In the genomic region with DNA sequence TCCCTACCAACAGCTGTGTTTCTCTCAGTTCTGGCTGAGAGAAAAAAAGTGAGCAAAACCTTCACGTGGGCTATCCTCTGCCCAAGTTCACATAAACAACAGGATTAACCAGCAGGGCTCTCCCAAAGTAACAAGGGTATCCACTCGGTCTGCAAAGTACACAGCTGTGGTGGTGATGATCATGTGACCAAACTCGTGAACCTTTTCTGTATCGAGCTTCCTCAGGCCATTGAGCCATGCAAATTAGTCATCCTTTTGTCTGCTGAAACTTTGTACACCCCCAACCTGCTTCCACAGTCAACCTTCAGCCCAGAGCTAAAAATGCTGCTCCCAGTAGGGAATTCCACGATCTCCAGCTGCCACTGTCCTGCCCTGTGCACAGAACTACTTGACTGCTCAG, we compare ENCODE assay signal across 29 mouse cellular contexts. TPM values are rescaled to one million over a fixed set of nuclear protein-coding genes. Genes with fewer than 3 reads are reported as not detected.
DNase-seq lines count a peak whose midpoint lies in the region; ATAC-seq and TF ChIP-seq lines count a peak whose summit lies in the region.
"Had no signal": no experiment of that assay in that cellular context is flagged by ENCODE, and none has a peak within 500 bp of the region (broad histone marks: within the 10 kb centered on the region; RNA-seq: fewer than 3 reads in every experiment).

No protein-coding gene starts in this region.

- peak; percentile 47 for DNase-seq in Muller cell, postnatal 12 days (ENCODE audit: inconsistent ontology term)
- DNase-seq in forebrain, embryonic 11.5 days (ENCODE audit: low spot score), result no peak
- no peak for DNase-seq in cerebellum, adult 9-11 months
- DNase-seq: adrenal gland, postnatal 10 days; cerebellum, adult 2 months; cerebellum, postnatal 36 days; embryo, embryonic 11 days; kidney, adult 18-20 months; kidney, postnatal 4 days; lung, postnatal 36 days; right cerebral cortex, adult 18-20 months; right cerebral cortex, postnatal 4 days; thymus, adult 2 months; thymus, postnatal 36 days had no signal

- no peak overlapping the region for H3K4me2 ChIP-seq in forebrain, embryonic 11.5 days (ENCODE audit: low read depth, low read length, severe bottlenecking)
- H3K4me2 ChIP-seq in kidney, embryonic 14.5 days (replicated peaks; ENCODE audit: low read depth, low read length), result no peak overlapping the region
- H3K4me2 ChIP-seq: embryonic facial prominence, embryonic 12.5 days; forebrain, embryonic 15.5 days; heart, embryonic 15.5 days; limb, embryonic 13.5 days; liver, embryonic 11.5 days; lung, embryonic 15.5 days; midbrain, embryonic 11.5 days; neural tube, embryonic 12.5 days had no signal

- no peaks in the 10 kb centered on the region for H3K79me3 ChIP-seq in C2C12 (ENCODE audit: low read depth)

- no peaks in the 10 kb centered on the region for H3K27me3 ChIP-seq in C2C12 (ENCODE audit: control insufficient read depth, insufficient read depth, insufficient read length)
- H3K27me3 ChIP-seq in forebrain, embryonic 11.5 days (ENCODE audit: control insufficient read depth, insufficient read depth, low read length), result no peaks in the 10 kb centered on the region
- no peaks in the 10 kb centered on the region for H3K27me3 ChIP-seq in kidney, embryonic 14.5 days (ENCODE audit: control insufficient read depth, insufficient read depth, low read length)
- H3K27me3 ChIP-seq: embryonic facial prominence, embryonic 12.5 days; forebrain, embryonic 15.5 days; heart, embryonic 15.5 days; limb, embryonic 13.5 days; lung, embryonic 15.5 days; neural tube, embryonic 12.5 days had no signal

- H3K27ac ChIP-seq in bone marrow, adult 2 months (ENCODE audit: control insufficient read depth, insufficient read depth, low read depth, low read length, poor library complexity), result peak overlapping the region; percentile 22; the same call in 1 of the 2 replicates
- H3K27ac ChIP-seq in forebrain, embryonic 11.5 days (ENCODE audit: low read depth, low read length), result no peak overlapping the region
- no peak overlapping the region for H3K27ac ChIP-seq in kidney, embryonic 14.5 days (ENCODE audit: low read depth, low read length)
- H3K27ac ChIP-seq: embryonic facial prominence, embryonic 12.5 days; forebrain, embryonic 15.5 days; heart, embryonic 15.5 days; kidney, postnatal 0 days; limb, embryonic 13.5 days; lung, embryonic 15.5 days; neural tube, embryonic 12.5 days had no signal

- no peak overlapping the region for H3K9ac ChIP-seq in forebrain, embryonic 11.5 days (ENCODE audit: low read length)
- no peak overlapping the region for H3K9ac ChIP-seq in kidney, embryonic 14.5 days (ENCODE audit: low read depth, low read length)
- H3K9ac ChIP-seq: embryonic facial prominence, embryonic 12.5 days; forebrain, embryonic 15.5 days; heart, embryonic 15.5 days; limb, embryonic 13.5 days; lung, embryonic 15.5 days; neural tube, embryonic 12.5 days had no signal

- ATAC-seq in forebrain, embryonic 11.5 days (replicated peaks; ENCODE audit: low FRiP score), result no peak
- no peak for ATAC-seq in granulocyte monocyte progenitor cell, adult 5-6 weeks (replicated peaks; ENCODE audit: poor library complexity, severe bottlenecking)
- no peak for ATAC-seq in kidney, embryonic 14.5 days (ENCODE audit: low FRiP score, low TSS enrichment)
- ATAC-seq: forebrain, embryonic 15.5 days; hindbrain, embryonic 16.5 days; midbrain, embryonic 16.5 days had no signal

- 47% methylated on average over 5 of the region's 5 CpGs for WGBS in bone marrow, adult 2 months
- 36% methylated on average over 5 of the region's 5 CpGs for WGBS in forebrain, embryonic 11.5 days
- WGBS in kidney, embryonic 14.5 days, result 59% methylated on average over 5 of the region's 5 CpGs

- no peak overlapping the region for H3ac ChIP-seq in C2C12 (ENCODE audit: control insufficient read depth, insufficient read length, low read depth)

- H3K9me3 ChIP-seq in forebrain, embryonic 11.5 days (ENCODE audit: control insufficient read depth, low read length), result no peaks in the 10 kb centered on the region
- H3K9me3 ChIP-seq in kidney, embryonic 14.5 days (ENCODE audit: control insufficient read depth, low read length), result no peaks in the 10 kb centered on the region
- H3K9me3 ChIP-seq: embryonic facial prominence, embryonic 12.5 days; forebrain, embryonic 15.5 days; heart, embryonic 15.5 days; limb, embryonic 13.5 days; lung, embryonic 15.5 days; neural tube, embryonic 12.5 days had no signal

- H3K36me3 ChIP-seq in C2C12 (ENCODE audit: control insufficient read depth, insufficient read depth), result peaks cover 17% of the 10 kb centered on the region
- H3K36me3 ChIP-seq in forebrain, embryonic 11.5 days (ENCODE audit: control insufficient read depth, insufficient read depth, low read length), result no peaks in the 10 kb centered on the region
- H3K36me3 ChIP-seq in kidney, embryonic 14.5 days (ENCODE audit: control insufficient read depth, insufficient read depth, low read length), result no peaks in the 10 kb centered on the region
- H3K36me3 ChIP-seq: embryonic facial prominence, embryonic 12.5 days; forebrain, embryonic 15.5 days; heart, embryonic 15.5 days; neural tube, embryonic 12.5 days had no signal

- H3K79me2 ChIP-seq in C2C12 (ENCODE audit: control insufficient read depth, insufficient read depth), result no peaks in the 10 kb centered on the region

- no peak for TF ChIP-seq CTCF in C2C12 (IDR thresholded peaks at IDR 0.05; ENCODE audit: control insufficient read depth, insufficient read depth, insufficient read length)
- TF ChIP-seq CTCF in bone marrow, adult 2 months (IDR thresholded peaks at IDR 0.05; ENCODE audit: control insufficient read depth, insufficient read depth, low read length), result no peak

- no peak overlapping the region for H3K4me3 ChIP-seq in C2C12 (ENCODE audit: insufficient read depth, poor library complexity, severe bottlenecking)
- no peak overlapping the region for H3K4me3 ChIP-seq in bone marrow, adult 2 months (replicated peaks; ENCODE audit: control insufficient read depth, low read depth, low read length)
- no peak overlapping the region for H3K4me3 ChIP-seq in forebrain, embryonic 11.5 days (ENCODE audit: low read depth, low read length)
- H3K4me3 ChIP-seq in kidney, embryonic 14.5 days (ENCODE audit: low read length), result no peak overlapping the region
- H3K4me3 ChIP-seq: embryonic facial prominence, embryonic 12.5 days; forebrain, embryonic 15.5 days; heart, embryonic 15.5 days; limb, embryonic 13.5 days; lung, embryonic 15.5 days; neural tube, embryonic 12.5 days had no signal

- H3K4me1 ChIP-seq in bone marrow, adult 2 months (ENCODE audit: control insufficient read depth, insufficient read depth, low read length), result peaks cover 2% of the 10 kb centered on the region; the same call in 1 of the 2 replicates
- H3K4me1 ChIP-seq in forebrain, embryonic 11.5 days (replicated peaks; ENCODE audit: control insufficient read depth, insufficient read depth, low read length), result 0 out of 2 replicates have a peak, but pooled peaks cover 1% of the 10 kb centered on the region
- no peaks in the 10 kb centered on the region for H3K4me1 ChIP-seq in kidney, embryonic 14.5 days (ENCODE audit: control insufficient read depth, insufficient read depth, low read length)
- H3K4me1 ChIP-seq: embryonic facial prominence, embryonic 12.5 days; heart, embryonic 15.5 days; limb, embryonic 13.5 days; lung, embryonic 15.5 days; neural tube, embryonic 12.5 days had no signal

- no peak for TF ChIP-seq POLR2A in bone marrow, adult 2 months (IDR thresholded peaks at IDR 0.05; ENCODE audit: borderline replicate concordance, control insufficient read depth, low read depth, low read length)

TF ChIP-seq in C2C12, 6 proteins besides CTCF, POLR2A, EP300 and RAD21:
- no peak for TF ChIP-seq MAX (IDR thresholded peaks at IDR 0.05)
- TF ChIP-seq MYOD1 (IDR thresholded peaks at IDR 0.05; ENCODE audit: control insufficient read depth, insufficient read length, low read depth), result no peak
- no peak for TF ChIP-seq MYOG (IDR thresholded peaks at IDR 0.05; ENCODE audit: control insufficient read depth, extremely low read depth, insufficient read length)
- TF ChIP-seq USF1 (IDR thresholded peaks at IDR 0.05; ENCODE audit: low read depth), result peak; percentile 47
- no peak for TF ChIP-seq FOSL1 (IDR thresholded peaks at IDR 0.05; ENCODE audit: insufficient read depth, low read length, poor library complexity, severe bottlenecking)

RNA-seq across cellular contexts. Expression of gene Cdca7, which starts 29.3 kb away (rescaled TPM):
- polyA plus RNA-seq in C2C12 (2012; fragmentation: generic; extraction: Trizol), result 26.2 TPM
- 27.4 and 44.6 TPM in 2 replicates for polyA plus RNA-seq in bone marrow, adult 2 months (2011; ENCODE audit: insufficient read depth, insufficient read length, low replicate concordance, missing spikeins)
- 255 and 266 TPM in 2 replicates for polyA plus RNA-seq in forebrain, embryonic 11.5 days (2014; fragmentation: Nextera tagmentation; extraction: Ambion mirVana)
- 231 and 236 TPM in 2 replicates for total RNA-seq in granulocyte monocyte progenitor cell, adult 5-6 weeks (2014; fragmentation: Nextera tagmentation)
- 240 and 269 TPM in 2 replicates for total RNA-seq in granulocyte monocyte progenitor cell, adult 5-6 weeks (2017)
- 146 and 192 TPM in 2 replicates for polyA plus RNA-seq in kidney, embryonic 14.5 days (2014; fragmentation: Nextera tagmentation; extraction: Ambion mirVana)
